Mouse (Mus musculus) liver, embryonic 11.5 days (tissue): ENCODE data around the gene Hhatl. TPM values are rescaled to one million over a fixed set of nuclear protein-coding genes. Genes with fewer than 3 reads are reported as not detected.
A peak's percentile ranks its signal among the peaks of the same experiment; 100 is the strongest.

ENCODE experiments used
- ATAC-seq: fragments of 200-750 bp; cut with Nextera tagmentation; replicated peaks from 2 replicates; pipeline ENCODE4 v1.8.0; 2017; ENCODE audit warnings: moderate number of reproducible peaks, mild to moderate bottlenecking, moderate TSS enrichment, moderate library complexity; ENCODE audit not compliant: low FRiP score
- DNase-seq: peaks from one replicate; pipeline ENCODE4 v3.0.0-alpha.2; 2017; ENCODE audit warnings: low spot score
- H3K27ac ChIP-seq: fragments of 300-500 bp; sonication (generic); 2 replicates; pipeline ENCODE4 v1.5.1; 2014; ENCODE audit warnings: mild to moderate bottlenecking, low read depth, low read length, control low read depth
- H3K27me3 ChIP-seq: fragments of 300-500 bp; sonication (generic); replicated peaks from 2 replicates; pipeline ENCODE4 v1.6.1; 2014; ENCODE audit warnings: low read length, mixed read lengths; ENCODE audit not compliant: control insufficient read depth, insufficient read depth
- H3K36me3 ChIP-seq: fragments of 300-500 bp; sonication (generic); 2 replicates; pipeline ENCODE4 v1.6.1; 2014; ENCODE audit warnings: mild to moderate bottlenecking, low read length, moderate library complexity, mixed read lengths; ENCODE audit not compliant: control insufficient read depth, insufficient read depth
- H3K4me1 ChIP-seq: fragments of 300-500 bp; sonication (generic); replicated peaks from 2 replicates; pipeline ENCODE4 v1.6.1; 2014; ENCODE audit warnings: low read length, mixed read lengths; ENCODE audit not compliant: control insufficient read depth, insufficient read depth
- H3K4me2 ChIP-seq: fragments of 300-500 bp; sonication (generic); 2 replicates; pipeline ENCODE4 v1.6.1; 2014; ENCODE audit warnings: mild to moderate bottlenecking, control low read depth, moderate library complexity
- H3K4me3 ChIP-seq: fragments of 300-500 bp; sonication (generic); 2 replicates; pipeline ENCODE4 v1.5.1; 2014; ENCODE audit warnings: low read depth, low read length, control low read depth
- H3K9ac ChIP-seq: fragments of 300-500 bp; sonication (generic); 2 replicates; pipeline ENCODE4 v1.6.1; 2014; ENCODE audit warnings: low read depth, low read length, control low read depth
- H3K9me3 ChIP-seq: fragments of 300-500 bp; sonication (generic); 2 replicates; pipeline ENCODE4 v1.6.1; 2016; ENCODE audit warnings: low read length, inconsistent platforms, mixed read lengths; ENCODE audit not compliant: control insufficient read depth
- WGBS: fragments of 180-500 bp; shearing (Covaris S2); extraction: QIAGEN DNeasy Blood & Tissue Kit; methylation state at CpG from one replicate; pipeline ENCODE4 v1.1.7; 2014; 5-methylcytosine and 5-hydroxymethylcytosine counted together
- polyA plus RNA-seq: library from polyadenylated mRNA; unstranded; fragments of >200 nt; fragmentation: Nextera tagmentation; extraction: Ambion mirVana; gene quantifications from 2 replicates; pipeline ENCODE4 v1.2.1, GENCODE M21; 2014

Hhatl gene
- polyA plus RNA-seq, 1 experiment from 2014 or later, result not detected

GRCm38 (mm10) chr9:121791206-121791605 lies 1.1 kb downstream of the Hhatl start:
- WGBS, result 24% methylated on average over 5 of the region's 5 CpGs
- H3K9ac ChIP-seq, result no peak overlapping the region
- no peaks in the 10 kb centered on the region for H3K4me1 ChIP-seq
- peak; percentile 63 for DNase-seq
- no peak for ATAC-seq
- no peaks in the 10 kb centered on the region for H3K27me3 ChIP-seq
- H3K36me3 ChIP-seq, result no peaks in the 10 kb centered on the region
- no peak overlapping the region for H3K27ac ChIP-seq
- H3K4me3 ChIP-seq, result no peak overlapping the region
- H3K9me3 ChIP-seq, result no peaks in the 10 kb centered on the region
- H3K4me2 ChIP-seq, result no peak overlapping the region

GRCm38 (mm10) chr9:121786359-121786758 lies 5.9 kb downstream of the Hhatl start:
- WGBS, result 69% methylated on average over 2 of the region's 2 CpGs
- no peak for DNase-seq
- no peaks in the 10 kb centered on the region for H3K4me1 ChIP-seq

GRCm38 (mm10) chr9:121785261-121785660 lies 7.0 kb downstream of the Hhatl start:
- Histone ChIP-seq H3K36me3 (no peaks in the 10 kb centered on the region), H3K4me2 (no peak overlapping the region), H3K9ac (no peak overlapping the region), H3K4me1 (no peaks in the 10 kb centered on the region), H3K27ac (no peak overlapping the region), H3K9me3 (no peaks in the 10 kb centered on the region), H3K27me3 (no peaks in the 10 kb centered on the region; the same call in 1 of the 2 replicates), H3K4me3 (no peak overlapping the region)
- no peak for DNase-seq
- ATAC-seq, result no peak
- WGBS, result 72% methylated on average over 8 of the region's 8 CpGs

More at GRCm38 (mm10) chr9:121786359-121786758, 5.9 kb downstream of the Hhatl start:
- Histone ChIP-seq H3K9me3 (no peaks in the 10 kb centered on the region), H3K27me3 (no peaks in the 10 kb centered on the region; the same call in 1 of the 2 replicates), H3K27ac (no peak overlapping the region), H3K4me2 (no peak overlapping the region), H3K9ac (no peak overlapping the region), H3K4me3 (no peak overlapping the region), H3K36me3 (no peaks in the 10 kb centered on the region)
- no peak for ATAC-seq

DNA sequence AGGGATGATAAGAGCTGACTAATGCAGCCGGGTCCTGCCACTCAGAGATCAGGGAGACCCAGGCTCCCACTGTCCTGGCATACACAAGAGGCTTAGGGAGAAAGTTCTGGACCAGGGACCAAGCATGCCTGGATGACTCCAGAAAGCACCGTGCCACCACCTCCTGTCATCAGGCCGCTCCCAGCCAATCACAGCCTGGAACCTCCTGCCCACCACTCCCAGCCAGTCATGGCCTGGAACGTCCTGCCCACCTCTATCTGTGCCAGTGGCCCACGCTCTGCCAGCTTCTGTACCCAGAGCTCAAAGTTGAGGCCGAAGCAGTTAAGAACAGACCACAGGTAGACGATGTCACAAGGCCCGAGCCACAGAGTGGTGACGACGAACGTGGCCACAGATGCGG lies 7.5 kb downstream of the Hhatl start:
- Histone ChIP-seq H3K4me3 (no peak overlapping the region), H3K27me3 (peaks cover 4% of the 10 kb centered on the region), H3K4me1 (no peaks in the 10 kb centered on the region), H3K36me3 (no peaks in the 10 kb centered on the region), H3K9me3 (no peaks in the 10 kb centered on the region), H3K9ac (no peak overlapping the region), H3K27ac (no peak overlapping the region), H3K4me2 (no peak overlapping the region)
- ATAC-seq, result no peak
- DNase-seq, result no peak
- WGBS, result 80% methylated on average over 12 of the region's 12 CpGs

DNA sequence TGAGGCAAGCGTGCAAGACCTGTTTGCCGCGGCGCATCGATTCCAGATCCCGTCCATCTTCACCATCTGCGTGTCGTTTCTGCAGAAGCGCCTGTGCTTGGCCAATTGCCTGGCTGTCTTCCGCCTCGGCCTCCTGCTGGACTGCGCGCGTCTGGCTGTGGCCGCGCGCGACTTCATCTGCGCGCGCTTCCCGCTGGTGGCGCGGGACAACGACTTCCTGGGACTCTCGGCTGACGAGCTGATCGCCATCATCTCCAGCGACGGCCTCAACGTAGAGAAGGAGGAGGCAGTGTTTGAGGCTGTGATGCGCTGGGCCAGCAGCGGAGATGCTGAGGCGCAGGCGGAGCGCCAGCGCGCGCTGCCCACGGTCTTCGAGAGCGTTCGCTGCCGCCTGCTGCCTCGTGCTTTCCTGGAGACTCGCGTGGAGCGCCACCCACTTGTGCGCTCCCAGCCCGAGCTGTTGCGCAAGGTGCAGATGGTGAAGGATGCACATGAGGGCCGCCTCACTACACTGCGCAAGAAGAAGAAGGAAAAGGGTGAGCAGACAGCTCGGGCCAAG lies 14.2 kb downstream of the Hhatl start:
- ATAC-seq (no peak), DNase-seq (no peak)
- H3K4me3 ChIP-seq, result peak overlapping the region; percentile 8; the same call in 1 of the 2 replicates
- no peaks in the 10 kb centered on the region for H3K4me1 ChIP-seq
- H3K27me3 ChIP-seq, result peaks cover 35% of the 10 kb centered on the region
- H3K9ac ChIP-seq, result no peak overlapping the region
- H3K36me3 ChIP-seq, result no peaks in the 10 kb centered on the region
- no peaks in the 10 kb centered on the region for H3K9me3 ChIP-seq
- peak overlapping the region; percentile 53 for H3K4me2 ChIP-seq
- 14% methylated on average over 54 of the region's 54 CpGs for WGBS
- H3K27ac ChIP-seq, result no peak overlapping the region

GRCm38 (mm10) chr9:121777484-121778065 lies 14.7 kb downstream of the Hhatl start, which contains the start of gene Klhl40:
Klhl40 (plus strand) TSS chr9:121777607.
- H3K4me2 ChIP-seq, result peak within 1 kb of the TSS; percentile 53
- no peak; the same call in 1 of the 2 replicates for ATAC-seq
- H3K4me3 ChIP-seq, result peak within 1 kb of the TSS; percentile 8; the same call in 1 of the 2 replicates
- H3K9ac ChIP-seq, result no peak within 1 kb of the TSS
- H3K27ac ChIP-seq, result no peak within 1 kb of the TSS
- H3K36me3 ChIP-seq, result no peaks in the 10 kb centered on the region
- no peak for DNase-seq
- H3K9me3 ChIP-seq, result no peaks in the 10 kb centered on the region
- H3K27me3 ChIP-seq, result peaks cover 35% of the 10 kb centered on the region
- H3K4me1 ChIP-seq, result no peaks in the 10 kb centered on the region
- 15% methylated on average over 30 of the region's 30 CpGs for WGBS

DNA sequence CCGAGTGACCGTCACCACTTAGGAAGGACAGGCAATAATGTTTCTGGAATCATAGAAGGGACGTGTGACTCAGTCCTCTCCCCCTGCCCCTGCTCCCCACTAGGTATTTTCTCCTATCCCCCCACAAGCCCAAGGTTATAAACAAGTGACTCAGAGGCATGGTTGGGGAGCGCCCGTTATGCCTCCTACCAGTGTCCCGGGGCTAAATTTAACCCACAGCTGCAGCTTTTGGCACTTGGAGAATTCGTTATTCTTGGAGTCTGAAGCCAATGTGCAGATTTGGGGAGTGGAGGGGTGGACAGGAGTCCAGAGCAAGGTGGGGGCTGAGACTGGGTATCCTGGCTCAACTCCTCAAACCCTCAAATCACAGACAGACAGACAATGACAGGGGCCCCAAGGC lies 15.8 kb downstream of the Hhatl start:
- H3K9ac ChIP-seq, result no peak overlapping the region

GRCm38 (mm10) chr9:121775951-121776350 lies 16.4 kb downstream of the Hhatl start:
- H3K4me3 ChIP-seq, result no peak overlapping the region
- H3K9me3 ChIP-seq, result no peaks in the 10 kb centered on the region
- ATAC-seq, result no peak
- no peak overlapping the region for H3K4me2 ChIP-seq
- DNase-seq, result no peak
- 77% methylated on average over 10 of the region's 10 CpGs for WGBS
- no peak overlapping the region for H3K9ac ChIP-seq
- H3K36me3 ChIP-seq, result no peaks in the 10 kb centered on the region
- peaks cover 35% of the 10 kb centered on the region for H3K27me3 ChIP-seq
- no peaks in the 10 kb centered on the region for H3K4me1 ChIP-seq
- H3K27ac ChIP-seq, result no peak overlapping the region

More for the DNA sequence above, 15.8 kb downstream of the Hhatl start:
- H3K27me3 ChIP-seq, result peaks cover 35% of the 10 kb centered on the region
- no peaks in the 10 kb centered on the region for H3K36me3 ChIP-seq
- no peak overlapping the region for H3K4me3 ChIP-seq
- no peaks in the 10 kb centered on the region for H3K4me1 ChIP-seq
- no peak overlapping the region for H3K4me2 ChIP-seq
- no peaks in the 10 kb centered on the region for H3K9me3 ChIP-seq
- no peak for DNase-seq
- H3K27ac ChIP-seq, result no peak overlapping the region
- 79% methylated on average over 7 of the region's 7 CpGs for WGBS
- ATAC-seq, result no peak

- H3K4me2 ChIP-seq, result no peak overlapping the region
- 74% methylated on average over 5 of the region's 5 CpGs for WGBS
- no peak for ATAC-seq
Observed at GRCm38 (mm10) chr9:121772412-121772811, 19.9 kb downstream of the Hhatl start.

More at GRCm38 (mm10) chr9:121772412-121772811, 19.9 kb downstream of the Hhatl start:
- H3K27me3 ChIP-seq, result peaks cover 9% of the 10 kb centered on the region
- H3K36me3 ChIP-seq, result no peaks in the 10 kb centered on the region; the same call in 1 of the 2 replicates
- no peaks in the 10 kb centered on the region for H3K4me1 ChIP-seq
- H3K9ac ChIP-seq, result no peak overlapping the region
- no peak overlapping the region for H3K27ac ChIP-seq
- no peak for DNase-seq
- H3K9me3 ChIP-seq, result no peaks in the 10 kb centered on the region
- H3K4me3 ChIP-seq, result no peak overlapping the region
